Mouse (Mus musculus): ENCODE results near the gene Pxmp2. TPM values are rescaled to one million over a fixed set of nuclear protein-coding genes. Genes with fewer than 3 reads are reported as not detected.

Pxmp2 gene
- polyA plus RNA-seq, 1 experiment, result 9.5 TPM

- Histone ChIP-seq H3K27ac (ENCODE audit: insufficient read depth, low read length) (no peak overlapping the region), H3K4me1 (ENCODE audit: control insufficient read depth, insufficient read depth, low read length) (peaks cover 7% of the 10 kb centered on the region; the same call in 1 of the 2 replicates), H3K27me3 (ENCODE audit: control insufficient read depth, insufficient read depth, low read length) (no peaks in the 10 kb centered on the region), H3K4me3 (replicated peaks; ENCODE audit: insufficient read depth, low read depth, low read length) (no peak overlapping the region)
- 92% methylated on average over 6 of the region's 6 CpGs for WGBS
- DNase-seq, result peak in 1 of 2 experiments; percentile 19
- TF ChIP-seq CTCF (IDR thresholded peaks at IDR 0.05; ENCODE audit: borderline replicate concordance, insufficient read depth, low read depth, low read length) (no peak), POLR2A (IDR thresholded peaks at IDR 0.05; ENCODE audit: borderline replicate concordance, insufficient read depth, low read length) (no peak)
Observed at GRCm38 (mm10) chr5:110270242-110270641, 15.7 kb downstream of the Pxmp2 start.

DNA sequence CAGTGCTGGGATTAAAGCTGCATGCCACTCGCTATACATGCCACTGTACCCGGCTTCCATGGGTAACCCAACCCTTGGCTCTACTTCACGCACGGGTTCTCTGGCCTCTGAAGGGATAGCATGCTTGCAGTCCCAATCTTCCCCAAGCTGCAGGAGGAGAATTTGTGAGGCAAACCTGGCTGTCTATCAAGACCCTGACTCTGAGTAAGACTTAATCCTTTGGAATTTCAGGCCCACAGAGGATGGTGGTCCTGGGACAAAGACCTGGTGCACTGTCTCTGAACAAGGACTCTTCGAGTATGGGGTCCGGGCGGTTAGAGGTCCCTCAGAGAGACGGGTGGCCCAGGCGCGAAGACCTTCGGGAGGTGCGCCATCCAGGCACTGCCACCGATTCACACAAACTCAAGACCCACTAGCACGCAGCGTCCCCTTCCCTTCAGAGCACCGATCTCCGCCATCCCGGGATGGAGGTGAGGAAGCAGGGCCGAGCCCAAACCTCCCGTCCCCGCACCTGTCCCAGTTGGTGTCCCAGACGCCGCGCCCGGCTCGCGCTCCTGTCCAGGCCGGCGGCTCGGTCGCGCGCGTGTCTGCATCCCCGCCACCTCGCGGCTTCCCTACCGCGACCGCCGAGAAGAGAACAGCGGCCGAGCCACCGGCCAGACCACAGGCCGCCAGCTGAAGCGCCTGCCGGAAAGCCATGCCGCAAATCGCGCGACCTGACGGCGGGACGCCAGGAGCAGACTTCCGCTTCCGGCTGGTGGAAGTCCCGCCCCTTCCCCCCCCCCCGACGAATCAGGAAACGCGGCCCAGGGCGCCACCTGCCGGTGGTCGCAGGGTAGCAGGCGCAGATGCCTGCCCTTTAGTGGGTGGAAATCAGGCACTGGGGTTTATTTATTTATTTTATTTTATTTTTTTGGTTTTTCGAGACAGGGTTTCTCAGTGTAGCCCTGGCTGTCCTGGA is 16.6 kb downstream of the Pxmp2 start, which contains the start of gene Pgam5:
Gene Pgam5 (minus strand): TSS at position 773 of the 961 bp plus-strand sequence.
- Histone ChIP-seq H3K4me3 (replicated peaks; ENCODE audit: insufficient read depth, low read depth, low read length) (peak within 1 kb of the TSS; percentile 80), H3K27me3 (ENCODE audit: control insufficient read depth, insufficient read depth, low read length) (no peaks in the 10 kb centered on the region), H3K27ac (ENCODE audit: insufficient read depth, low read length) (no peak within 1 kb of the TSS), H3K4me1 (ENCODE audit: control insufficient read depth, insufficient read depth, low read length) (peaks cover 7% of the 10 kb centered on the region; the same call in 1 of the 2 replicates)
- DNase-seq, result peak; percentile 89 to 91
- TF ChIP-seq CTCF (IDR thresholded peaks at IDR 0.05; ENCODE audit: borderline replicate concordance, insufficient read depth, low read depth, low read length) (peak; percentile 74), POLR2A (IDR thresholded peaks at IDR 0.05; ENCODE audit: borderline replicate concordance, insufficient read depth, low read length) (peak; percentile 67; the same call in 1 of the 2 replicates)
- 1% methylated on average over 64 of the region's 66 CpGs for WGBS

GRCm38 (mm10) chr5:110266941-110267340 is 19.0 kb downstream of the Pxmp2 start:
- 94% methylated on average over 4 of the region's 4 CpGs for WGBS
- Histone ChIP-seq H3K4me1 (ENCODE audit: control insufficient read depth, insufficient read depth, low read length) (peaks cover 7% of the 10 kb centered on the region; the same call in 1 of the 2 replicates), H3K27ac (ENCODE audit: insufficient read depth, low read length) (no peak overlapping the region), H3K4me3 (replicated peaks; ENCODE audit: insufficient read depth, low read depth, low read length) (no peak overlapping the region), H3K27me3 (ENCODE audit: control insufficient read depth, insufficient read depth, low read length) (no peaks in the 10 kb centered on the region)
- DNase-seq, result no peak
- TF ChIP-seq POLR2A (IDR thresholded peaks at IDR 0.05; ENCODE audit: borderline replicate concordance, insufficient read depth, low read length) (no peak), CTCF (IDR thresholded peaks at IDR 0.05; ENCODE audit: borderline replicate concordance, insufficient read depth, low read depth, low read length) (no peak)

- Histone ChIP-seq H3K27ac (ENCODE audit: insufficient read depth, low read length) (no peak overlapping the region), H3K4me1 (ENCODE audit: control insufficient read depth, insufficient read depth, low read length) (no peaks in the 10 kb centered on the region), H3K4me3 (replicated peaks; ENCODE audit: insufficient read depth, low read depth, low read length) (no peak overlapping the region), H3K27me3 (ENCODE audit: control insufficient read depth, insufficient read depth, low read length) (no peaks in the 10 kb centered on the region)
- TF ChIP-seq CTCF (IDR thresholded peaks at IDR 0.05; ENCODE audit: borderline replicate concordance, insufficient read depth, low read depth, low read length), result no peak
- TF ChIP-seq POLR2A (IDR thresholded peaks at IDR 0.05; ENCODE audit: borderline replicate concordance, insufficient read depth, low read length), result no peak
- whole genome bisulfite sequencing, result 87% methylated on average over 2 of the region's 2 CpGs
- DNase-seq, result no peak
Observed at GRCm38 (mm10) chr5:110244091-110244490, 41.9 kb downstream of the Pxmp2 start.

- WGBS, result 85% methylated on average over 6 of the region's 6 CpGs
- H3K4me3 ChIP-seq (replicated peaks; ENCODE audit: insufficient read depth, low read depth, low read length), result peak overlapping the region; percentile 27
- no peak for DNase-seq
- H3K4me1 ChIP-seq (ENCODE audit: control insufficient read depth, insufficient read depth, low read length), result peaks cover 10% of the 10 kb centered on the region
- H3K27me3 ChIP-seq (ENCODE audit: control insufficient read depth, insufficient read depth, low read length), result no peaks in the 10 kb centered on the region
- no peak overlapping the region for H3K27ac ChIP-seq (ENCODE audit: insufficient read depth, low read length)
- TF ChIP-seq POLR2A (IDR thresholded peaks at IDR 0.05; ENCODE audit: borderline replicate concordance, insufficient read depth, low read length) (no peak), CTCF (IDR thresholded peaks at IDR 0.05; ENCODE audit: borderline replicate concordance, insufficient read depth, low read depth, low read length) (no peak)
Observed at GRCm38 (mm10) chr5:110232346-110232745, 53.6 kb downstream of the Pxmp2 start.

GRCm38 (mm10) chr5:110231638-110232037 is 54.3 kb downstream of the Pxmp2 start:
- TF ChIP-seq CTCF (IDR thresholded peaks at IDR 0.05; ENCODE audit: borderline replicate concordance, insufficient read depth, low read depth, low read length), result no peak
- no peak for TF ChIP-seq POLR2A (IDR thresholded peaks at IDR 0.05; ENCODE audit: borderline replicate concordance, insufficient read depth, low read length)
- Histone ChIP-seq H3K4me3 (replicated peaks; ENCODE audit: insufficient read depth, low read depth, low read length) (peak overlapping the region; percentile 93), H3K27ac (ENCODE audit: insufficient read depth, low read length) (no peak overlapping the region), H3K27me3 (ENCODE audit: control insufficient read depth, insufficient read depth, low read length) (no peaks in the 10 kb centered on the region), H3K4me1 (ENCODE audit: control insufficient read depth, insufficient read depth, low read length) (peaks cover 10% of the 10 kb centered on the region)
- 36% methylated on average over 13 of the region's 13 CpGs for WGBS
- no peak for DNase-seq

DNA sequence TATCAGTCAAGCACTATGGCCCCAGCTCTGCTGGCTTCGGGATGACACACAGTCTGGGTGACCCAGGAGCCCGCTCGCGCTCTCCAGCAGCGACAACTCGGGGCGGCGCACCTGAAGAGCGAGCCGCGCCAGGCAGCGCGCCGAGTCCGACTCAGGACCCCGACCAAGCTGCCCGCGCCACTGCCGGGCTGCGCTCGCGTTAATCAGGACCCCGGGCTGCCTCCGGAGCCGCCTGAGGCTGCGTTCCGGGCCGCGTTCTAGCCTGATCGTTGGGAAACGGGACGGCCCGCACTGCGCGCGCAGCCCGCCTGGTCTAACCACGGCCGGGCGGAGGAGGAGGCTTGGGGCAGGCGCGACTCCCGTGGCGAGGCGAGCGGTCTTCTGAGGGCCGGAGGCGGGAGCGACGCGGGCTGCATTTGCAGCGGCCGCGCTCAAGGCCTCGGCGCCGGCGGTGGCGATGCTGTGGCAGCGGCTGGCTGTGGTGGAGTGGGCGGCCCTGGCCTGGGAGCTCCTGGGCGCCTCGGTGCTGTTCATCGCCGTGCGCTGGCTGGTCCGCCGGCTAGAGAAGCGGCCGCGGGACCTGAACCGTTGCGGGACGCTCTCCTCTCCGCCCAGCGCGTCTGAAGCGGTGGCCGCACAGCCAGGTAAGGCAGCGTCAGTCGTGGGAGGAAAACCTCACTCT is 55.1 kb downstream of the Pxmp2 start, which contains the start of gene Ankle2:
Gene Ankle2 (plus strand): TSS at position 225 of the 682 bp plus-strand sequence.
- WGBS, result under 1% methylated on average over 81 of the region's 81 CpGs

More for the DNA sequence above, 55.1 kb downstream of the Pxmp2 start, which contains the start of gene Ankle2:
- Histone ChIP-seq H3K4me1 (ENCODE audit: control insufficient read depth, insufficient read depth, low read length) (peaks cover 10% of the 10 kb centered on the region), H3K27me3 (ENCODE audit: control insufficient read depth, insufficient read depth, low read length) (no peaks in the 10 kb centered on the region), H3K27ac (ENCODE audit: insufficient read depth, low read length) (peak within 1 kb of the TSS; percentile 96), H3K4me3 (replicated peaks; ENCODE audit: insufficient read depth, low read depth, low read length) (peak within 1 kb of the TSS; percentile 93)
- peak; percentile 89 for TF ChIP-seq POLR2A (IDR thresholded peaks at IDR 0.05; ENCODE audit: borderline replicate concordance, insufficient read depth, low read length)
- TF ChIP-seq CTCF (IDR thresholded peaks at IDR 0.05; ENCODE audit: borderline replicate concordance, insufficient read depth, low read depth, low read length), result no peak
- DNase-seq, result peak; percentile 91 to 95

All from cerebellum, adult 2 months (tissue).